11 mouse cellular contexts compared by ENCODE assay signal in the genomic region with DNA sequence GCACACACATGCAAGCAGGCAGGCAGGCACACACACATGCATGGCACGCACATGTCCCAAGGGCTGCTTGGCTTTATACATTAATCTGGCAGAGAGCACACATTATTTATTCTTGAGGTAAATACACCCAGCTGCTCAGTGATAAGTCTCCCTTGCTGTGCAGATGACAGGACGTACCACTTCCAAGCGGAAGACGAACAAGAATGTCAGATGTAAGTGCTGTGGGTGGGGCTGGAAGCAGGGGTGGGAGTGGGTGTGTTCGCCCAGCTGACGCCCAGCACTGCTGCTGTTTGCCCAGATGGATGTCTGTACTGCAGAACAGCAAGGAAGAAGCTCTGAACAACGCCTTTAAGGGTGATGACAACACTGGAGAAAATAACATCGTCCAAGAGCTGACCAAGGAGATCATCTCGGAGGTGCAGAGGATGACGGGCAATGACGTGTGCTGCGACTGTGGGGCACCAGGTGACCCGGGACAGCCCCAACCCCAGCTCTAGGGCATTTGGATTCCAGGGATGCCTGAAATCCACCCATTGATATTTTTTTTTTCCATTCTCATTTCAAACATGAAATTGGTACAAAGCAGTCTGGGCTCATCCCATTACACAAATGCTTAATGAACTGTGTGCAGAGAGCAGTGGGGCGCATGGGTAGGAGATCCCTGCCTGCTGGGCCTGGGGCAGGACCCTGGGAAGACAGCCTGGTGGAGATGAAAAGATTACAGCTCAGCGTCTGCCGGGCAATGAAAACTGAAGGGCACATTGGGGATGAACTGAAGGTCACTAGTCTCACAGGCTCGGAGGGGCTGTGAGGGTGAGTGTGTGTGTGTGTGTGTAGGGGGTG. TPM values are rescaled to one million over a fixed set of nuclear protein-coding genes. Genes with fewer than 3 reads are reported as not detected.
DNase-seq lines count a peak whose midpoint lies in the region; ATAC-seq and TF ChIP-seq lines count a peak whose summit lies in the region.
"Had no signal": no experiment of that assay in that cellular context is flagged by ENCODE, and none has a peak within 500 bp of the region (broad histone marks: within the 10 kb centered on the region; RNA-seq: fewer than 3 reads in every experiment).

No protein-coding gene starts in this region.

- no peaks in the 10 kb centered on the region for H3K4me1 ChIP-seq in forebrain, embryonic 11.5 days (replicated peaks; ENCODE audit: control insufficient read depth, insufficient read depth, low read length)
- no peaks in the 10 kb centered on the region for H3K4me1 ChIP-seq in forebrain, postnatal 0 days (ENCODE audit: insufficient read depth)
- H3K4me1 ChIP-seq in lung, embryonic 14.5 days (ENCODE audit: insufficient read depth), result peaks cover 7% of the 10 kb centered on the region; the same call in 1 of the 2 replicates
- H3K4me1 ChIP-seq in cerebellum, adult 2 months (ENCODE audit: control insufficient read depth, insufficient read depth, low read length), result peaks cover 15% of the 10 kb centered on the region

- H3K9me3 ChIP-seq in forebrain, embryonic 11.5 days (ENCODE audit: control insufficient read depth, low read length), result no peaks in the 10 kb centered on the region
- no peaks in the 10 kb centered on the region for H3K9me3 ChIP-seq in forebrain, postnatal 0 days (ENCODE audit: low read length)
- no peaks in the 10 kb centered on the region for H3K9me3 ChIP-seq in lung, embryonic 14.5 days (ENCODE audit: low read depth, low read length)

- no peak for TF ChIP-seq CTCF in forebrain, postnatal 0 days (IDR thresholded peaks at IDR 0.05; ENCODE audit: low read depth)
- TF ChIP-seq CTCF in lung, embryonic 14.5 days (IDR thresholded peaks at IDR 0.05; ENCODE audit: low read depth), result no peak
- no peak for TF ChIP-seq CTCF in cerebellum, adult 2 months (IDR thresholded peaks at IDR 0.05; ENCODE audit: borderline replicate concordance, insufficient read depth, low read depth, low read length)

- no peak overlapping the region for H3K27ac ChIP-seq in forebrain, embryonic 11.5 days (ENCODE audit: low read depth, low read length)
- no peak overlapping the region for H3K27ac ChIP-seq in forebrain, postnatal 0 days (ENCODE audit: low read depth, low read length)
- H3K27ac ChIP-seq in lung, embryonic 14.5 days (ENCODE audit: low read depth), result no peak overlapping the region
- no peak overlapping the region for H3K27ac ChIP-seq in cerebellum, adult 2 months (ENCODE audit: insufficient read depth, low read length)
- H3K27ac ChIP-seq: macrophage had no signal

- H3K36me3 ChIP-seq in forebrain, embryonic 11.5 days (ENCODE audit: control insufficient read depth, insufficient read depth, low read length), result no peaks in the 10 kb centered on the region; the same call in 1 of the 2 replicates
- peaks cover 35% of the 10 kb centered on the region for H3K36me3 ChIP-seq in forebrain, postnatal 0 days (ENCODE audit: insufficient read depth)
- H3K36me3 ChIP-seq in lung, embryonic 14.5 days (ENCODE audit: insufficient read depth), result peaks cover 37% of the 10 kb centered on the region

- no peak overlapping the region for H3K4me3 ChIP-seq in forebrain, embryonic 11.5 days (ENCODE audit: low read depth, low read length)
- H3K4me3 ChIP-seq in forebrain, postnatal 0 days (ENCODE audit: low read depth, low read length), result no peak overlapping the region
- H3K4me3 ChIP-seq in lung, embryonic 14.5 days (ENCODE audit: low read depth, low read length), result no peak overlapping the region
- H3K4me3 ChIP-seq in cerebellum, adult 2 months (replicated peaks; ENCODE audit: insufficient read depth, low read depth, low read length), result no peak overlapping the region

- H3K27me3 ChIP-seq in forebrain, embryonic 11.5 days (ENCODE audit: control insufficient read depth, insufficient read depth, low read length), result no peaks in the 10 kb centered on the region
- no peaks in the 10 kb centered on the region for H3K27me3 ChIP-seq in forebrain, postnatal 0 days (ENCODE audit: insufficient read depth, low read length)
- H3K27me3 ChIP-seq in lung, embryonic 14.5 days (ENCODE audit: insufficient read depth, low read length), result no peaks in the 10 kb centered on the region
- H3K27me3 ChIP-seq in cerebellum, adult 2 months (ENCODE audit: control insufficient read depth, insufficient read depth, low read length), result no peaks in the 10 kb centered on the region

- no peak for DNase-seq in forebrain, embryonic 11.5 days (ENCODE audit: low spot score)
- DNase-seq in forebrain, postnatal 0 days, result no peak
- DNase-seq in right cerebral cortex, postnatal 36 days (ENCODE audit: low spot score in 2 of 2), result peak; percentile 43 to 47
- no peak for DNase-seq in right cerebral cortex, postnatal 10 days (ENCODE audit: low spot score in 2 of 2)
- DNase-seq in lung, embryonic 14.5 days, result peak; percentile 11
- no peak for DNase-seq in cerebellum, adult 2 months
- DNase-seq in heart, postnatal 14 days, result no peak
- DNase-seq in embryo, embryonic 11 days, result no peak
- DNase-seq: cerebellum, adult 9-11 months had no signal

- no peak overlapping the region for H3K4me2 ChIP-seq in forebrain, embryonic 11.5 days (ENCODE audit: low read depth, low read length, severe bottlenecking)
- H3K4me2 ChIP-seq in forebrain, postnatal 0 days (ENCODE audit: low read depth), result no peak overlapping the region
- no peak overlapping the region for H3K4me2 ChIP-seq in lung, embryonic 14.5 days

- peak; percentile 61 for ATAC-seq in forebrain, embryonic 11.5 days (replicated peaks; ENCODE audit: low FRiP score)
- ATAC-seq in forebrain, postnatal 0 days, result no peak
- no peak for ATAC-seq in lung, embryonic 14.5 days (ENCODE audit: insufficient read depth)
- ATAC-seq: intestine, postnatal 0 days had no signal

- no peak overlapping the region for H3K9ac ChIP-seq in forebrain, embryonic 11.5 days (ENCODE audit: low read length)
- H3K9ac ChIP-seq in forebrain, postnatal 0 days, result no peak overlapping the region
- H3K9ac ChIP-seq in lung, embryonic 14.5 days, result no peak overlapping the region

- 76% methylated on average over 17 of the region's 17 CpGs for WGBS in forebrain, embryonic 11.5 days
- 76% methylated on average over 17 of the region's 17 CpGs for WGBS in forebrain, postnatal 0 days
- 60% methylated on average over 17 of the region's 17 CpGs for WGBS in lung, embryonic 14.5 days
- WGBS in cerebellum, adult 2 months, result 74% methylated on average over 17 of the region's 17 CpGs

- intact Hi-C loops in heart, postnatal 14 days (cut with DNase I), result no loop called here

- TF ChIP-seq POLR2A in cerebellum, adult 2 months (IDR thresholded peaks at IDR 0.05; ENCODE audit: borderline replicate concordance, insufficient read depth, low read length), result no peak

RNA-seq across cellular contexts. Expression of a gene that starts 55.9 kb away (rescaled TPM):
- 130 and 142 TPM in 2 replicates for polyA plus RNA-seq in forebrain, embryonic 11.5 days (2014; fragmentation: Nextera tagmentation; extraction: Ambion mirVana)
- total RNA-seq in forebrain, postnatal 0 days (2014; rRNA removed), result 49.2 and 50.4 TPM in 2 replicates
- polyA plus RNA-seq in forebrain, postnatal 0 days (2015; fragmentation: Nextera tagmentation; extraction: Ambion mirVana), result 68.3 and 79.6 TPM in 2 replicates
- 106 and 108 TPM in 2 replicates for polyA plus RNA-seq in lung, embryonic 14.5 days (2014; fragmentation: Nextera tagmentation; extraction: Ambion mirVana)
- polyA plus RNA-seq in cerebellum, adult 2 months (2012; rRNA removed), result 71.4 and 76.3 TPM in 2 replicates
- total RNA-seq in heart, postnatal 14 days (2021), result 10 to 100 TPM; 36.1 to 37.5 TPM

RNA-seq across cellular contexts. Expression of a gene that starts 56.8 kb away (rescaled TPM):
- polyA plus RNA-seq in forebrain, embryonic 11.5 days (2014; fragmentation: Nextera tagmentation; extraction: Ambion mirVana), result 38.3 and 40.0 TPM in 2 replicates
- total RNA-seq in forebrain, postnatal 0 days (2014; rRNA removed), result 23.9 and 36.9 TPM in 2 replicates
- 37.4 and 40.2 TPM in 2 replicates for polyA plus RNA-seq in forebrain, postnatal 0 days (2015; fragmentation: Nextera tagmentation; extraction: Ambion mirVana)
- 49.2 and 51.4 TPM in 2 replicates for polyA plus RNA-seq in lung, embryonic 14.5 days (2014; fragmentation: Nextera tagmentation; extraction: Ambion mirVana)
- polyA plus RNA-seq in cerebellum, adult 2 months (2012; rRNA removed), result 66.9 and 70.6 TPM in 2 replicates
- 10 to 100 TPM; 34.6 to 43.8 TPM for total RNA-seq in heart, postnatal 14 days (2021)

Comparison
In these comparisons a context has a peak if more than half of its experiments do, and no peak if none do; other contexts are left out.
1. DNase-seq: peak in right cerebral cortex, postnatal 36 days (2 of 2) and lung, embryonic 14.5 days (single experiment); none in forebrain, embryonic 11.5 days (single experiment), forebrain, postnatal 0 days (single experiment), right cerebral cortex, postnatal 10 days (0 of 2), cerebellum, adult 2 months (0 of 2), heart, postnatal 14 days (0 of 2) and embryo, embryonic 11 days (single experiment).